Mouse (Mus musculus) heart, embryonic 11.5 days (tissue): ENCODE data around the gene Lin9. TPM values are rescaled to one million over a fixed set of nuclear protein-coding genes. Genes with fewer than 3 reads are reported as not detected.
"Not testable (repeated sequence)": the region's sequence is repeated elsewhere in the genome, so short reads cannot be mapped to it uniquely, and the experiment has no call there.

Experiments
- ATAC-seq: fragments of 200-750 bp; cut with Nextera tagmentation; replicated peaks from 2 replicates; pipeline ENCODE4 v1.8.0; 2017; ENCODE audit warnings: moderate library complexity; ENCODE audit not compliant: insufficient number of reproducible peaks, low FRiP score, low TSS enrichment
- H3K27ac ChIP-seq: fragments of 300-500 bp; sonication (generic); 2 replicates; pipeline ENCODE4 v1.5.1; 2014; ENCODE audit warnings: mild to moderate bottlenecking, low read depth, low read length
- H3K27me3 ChIP-seq: fragments of 300-500 bp; sonication (generic); 2 replicates; pipeline ENCODE4 v1.6.1; 2014; ENCODE audit warnings: mild to moderate bottlenecking, low read length, mixed read lengths; ENCODE audit not compliant: control insufficient read depth, insufficient read depth
- H3K36me3 ChIP-seq: fragments of 300-500 bp; sonication (generic); 2 replicates; pipeline ENCODE4 v1.6.1; 2014; ENCODE audit warnings: mild to moderate bottlenecking, low read length, moderate library complexity, mixed read lengths; ENCODE audit not compliant: control insufficient read depth, insufficient read depth
- H3K4me1 ChIP-seq: fragments of 300-500 bp; sonication (generic); 2 replicates; pipeline ENCODE4 v1.6.1; 2014; ENCODE audit warnings: low read length; ENCODE audit not compliant: control insufficient read depth, insufficient read depth
- H3K4me2 ChIP-seq: fragments of 300-500 bp; sonication (generic); 2 replicates; pipeline ENCODE4 v1.6.1; 2014; ENCODE audit warnings: mild to moderate bottlenecking, moderate library complexity
- H3K4me3 ChIP-seq: fragments of 300-500 bp; sonication (generic); 2 replicates; pipeline ENCODE4 v1.5.1; 2014; ENCODE audit warnings: low read depth, low read length
- H3K9ac ChIP-seq: fragments of 300-500 bp; sonication (generic); 2 replicates; pipeline ENCODE4 v1.6.1; 2014; ENCODE audit warnings: mild to moderate bottlenecking, low read depth, low read length, moderate library complexity
- H3K9me3 ChIP-seq: fragments of 300-500 bp; sonication (generic); replicated peaks from 2 replicates; pipeline ENCODE4 v1.6.1; 2016; ENCODE audit warnings: low read length; ENCODE audit not compliant: control insufficient read depth
- WGBS: fragments of 180-500 bp; shearing (Covaris S2); extraction: QIAGEN DNeasy Blood & Tissue Kit; methylation state at CpG from one replicate; pipeline ENCODE4 v1.1.7; 2014; ENCODE audit not compliant: insufficient replicate concordance; 5-methylcytosine and 5-hydroxymethylcytosine counted together
- polyA plus RNA-seq: library from polyadenylated mRNA; unstranded; fragments of >200 nt; fragmentation: Nextera tagmentation; extraction: Ambion mirVana; gene quantifications from 2 replicates; pipeline ENCODE4 v1.2.1, GENCODE M21; 2014

Gene Lin9
- polyA plus RNA-seq, 1 experiment from 2014 or later = 15.2 TPM

DNA sequence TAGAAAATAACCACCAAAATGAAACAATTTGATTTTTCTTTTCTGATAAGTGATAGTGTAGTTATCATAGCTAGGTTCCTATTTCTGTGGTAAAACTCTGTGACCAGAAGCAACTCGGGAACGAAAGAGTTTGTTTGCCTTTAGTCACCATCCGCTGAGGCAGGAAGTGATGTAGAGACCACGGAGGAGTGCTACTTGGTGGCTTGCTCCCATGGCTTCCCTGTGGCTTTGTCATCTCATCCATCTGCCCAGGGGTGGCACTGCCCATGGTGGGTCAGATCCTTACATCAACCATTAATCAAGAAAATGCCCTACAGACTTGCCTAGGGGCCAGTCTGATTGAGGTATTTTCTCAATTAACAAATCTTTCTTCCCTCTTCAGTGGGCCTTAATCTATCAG, 18.6 kb upstream of the Lin9 start:
- WGBS = 86% methylated on average over 4 of the region's 4 CpGs
- no peak overlapping the region for H3K4me2 ChIP-seq
- H3K9me3 ChIP-seq = no peaks in the 10 kb centered on the region
- ATAC-seq = no peak
- no peak overlapping the region for H3K4me3 ChIP-seq
- H3K4me1 ChIP-seq = peaks cover 4% of the 10 kb centered on the region; the same call in 1 of the 2 replicates
- no peaks in the 10 kb centered on the region for H3K27me3 ChIP-seq
- H3K27ac ChIP-seq = no peak overlapping the region
- H3K36me3 ChIP-seq = no peaks in the 10 kb centered on the region
- no peak overlapping the region for H3K9ac ChIP-seq

DNA sequence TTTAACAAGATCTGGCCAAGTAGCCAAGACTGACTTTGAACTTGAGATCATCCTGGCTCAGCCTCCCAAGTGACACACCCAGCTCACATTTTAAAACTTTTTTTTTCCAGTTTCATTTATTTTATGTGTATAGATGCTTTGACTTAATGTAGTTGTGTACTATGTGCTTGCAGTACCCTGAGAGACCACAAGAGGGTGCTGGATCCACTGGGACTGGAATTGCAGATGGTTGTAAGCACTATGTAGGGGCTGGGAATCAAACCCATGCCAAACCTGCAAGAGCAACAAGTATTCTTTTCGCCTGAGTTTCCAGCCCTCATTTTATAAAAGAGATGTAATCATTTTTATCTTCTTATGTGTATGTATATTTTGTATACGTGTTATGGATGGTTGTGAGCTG, 17.0 kb upstream of the Lin9 start:
- Histone ChIP-seq H3K27me3 (no peaks in the 10 kb centered on the region), H3K4me2 (no peak overlapping the region)

DNA sequence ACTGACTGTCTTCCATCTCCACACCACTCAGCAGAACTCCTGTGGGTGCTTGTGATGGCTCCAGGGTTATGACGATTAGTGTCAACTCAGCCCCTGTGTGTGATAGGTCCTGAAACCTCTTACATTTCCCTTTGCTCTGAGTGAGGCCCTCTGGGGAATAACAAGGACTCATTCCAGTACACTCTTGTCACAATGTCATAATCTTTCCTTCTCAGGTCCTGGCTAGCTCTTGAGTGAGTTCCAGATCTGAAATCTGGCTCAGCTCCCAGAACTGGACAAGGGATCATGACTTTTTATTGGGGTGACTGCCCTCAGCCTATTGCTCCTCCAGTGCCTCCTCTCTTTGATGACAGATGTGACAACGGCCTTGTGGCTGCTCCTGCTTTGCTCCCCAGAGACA, 14.8 kb upstream of the Lin9 start:
- 41% methylated on average over 2 of the region's 2 CpGs for WGBS
- peak overlapping the region; percentile 41; the same call in 1 of the 2 replicates for H3K27ac ChIP-seq

More for the DNA sequence above, 17.0 kb upstream of the Lin9 start:
- Histone ChIP-seq H3K4me1 (peaks cover 4% of the 10 kb centered on the region; the same call in 1 of the 2 replicates), H3K9me3 (no peaks in the 10 kb centered on the region), H3K27ac (no peak overlapping the region), H3K36me3 (no peaks in the 10 kb centered on the region), H3K9ac (no peak overlapping the region), H3K4me3 (no peak overlapping the region)
- no peak for ATAC-seq
- WGBS = 84% methylated on average over 2 of the region's 2 CpGs

DNA sequence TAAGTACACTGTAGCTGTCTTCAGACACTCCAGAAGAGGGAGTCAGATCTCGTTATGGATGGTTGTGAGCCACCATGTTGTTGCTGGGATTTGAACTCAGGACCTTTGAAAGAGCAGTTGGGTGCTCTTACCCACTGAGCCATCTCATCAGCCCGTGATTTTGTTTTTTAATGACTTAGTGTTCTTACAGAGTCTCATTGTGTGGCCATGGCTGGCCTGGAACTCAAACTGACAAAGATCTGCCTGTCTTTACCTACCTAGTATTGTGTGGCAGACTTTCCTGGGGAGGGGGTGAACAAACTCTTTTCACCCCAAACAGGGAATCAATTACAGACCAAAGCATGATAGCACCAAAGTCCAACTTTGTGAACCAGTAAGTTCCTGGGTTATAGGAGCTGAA, 3.2 kb upstream of the Lin9 start:
- 72% methylated on average over 2 of the region's 2 CpGs for WGBS
- H3K4me1 ChIP-seq = peaks cover 13% of the 10 kb centered on the region
- H3K27ac ChIP-seq, H3K9ac ChIP-seq, H3K4me3 ChIP-seq, ATAC-seq, H3K4me2 ChIP-seq, H3K27me3 ChIP-seq, H3K36me3 ChIP-seq, H3K9me3 ChIP-seq: not testable (repeated sequence)

More for the DNA sequence above, 14.8 kb upstream of the Lin9 start:
- no peak for ATAC-seq
- no peaks in the 10 kb centered on the region for H3K36me3 ChIP-seq
- H3K4me3 ChIP-seq = no peak overlapping the region
- no peaks in the 10 kb centered on the region for H3K9me3 ChIP-seq
- no peak overlapping the region for H3K4me2 ChIP-seq
- H3K27me3 ChIP-seq = no peaks in the 10 kb centered on the region
- H3K9ac ChIP-seq = no peak overlapping the region
- H3K4me1 ChIP-seq = peaks cover 4% of the 10 kb centered on the region; the same call in 1 of the 2 replicates

DNA sequence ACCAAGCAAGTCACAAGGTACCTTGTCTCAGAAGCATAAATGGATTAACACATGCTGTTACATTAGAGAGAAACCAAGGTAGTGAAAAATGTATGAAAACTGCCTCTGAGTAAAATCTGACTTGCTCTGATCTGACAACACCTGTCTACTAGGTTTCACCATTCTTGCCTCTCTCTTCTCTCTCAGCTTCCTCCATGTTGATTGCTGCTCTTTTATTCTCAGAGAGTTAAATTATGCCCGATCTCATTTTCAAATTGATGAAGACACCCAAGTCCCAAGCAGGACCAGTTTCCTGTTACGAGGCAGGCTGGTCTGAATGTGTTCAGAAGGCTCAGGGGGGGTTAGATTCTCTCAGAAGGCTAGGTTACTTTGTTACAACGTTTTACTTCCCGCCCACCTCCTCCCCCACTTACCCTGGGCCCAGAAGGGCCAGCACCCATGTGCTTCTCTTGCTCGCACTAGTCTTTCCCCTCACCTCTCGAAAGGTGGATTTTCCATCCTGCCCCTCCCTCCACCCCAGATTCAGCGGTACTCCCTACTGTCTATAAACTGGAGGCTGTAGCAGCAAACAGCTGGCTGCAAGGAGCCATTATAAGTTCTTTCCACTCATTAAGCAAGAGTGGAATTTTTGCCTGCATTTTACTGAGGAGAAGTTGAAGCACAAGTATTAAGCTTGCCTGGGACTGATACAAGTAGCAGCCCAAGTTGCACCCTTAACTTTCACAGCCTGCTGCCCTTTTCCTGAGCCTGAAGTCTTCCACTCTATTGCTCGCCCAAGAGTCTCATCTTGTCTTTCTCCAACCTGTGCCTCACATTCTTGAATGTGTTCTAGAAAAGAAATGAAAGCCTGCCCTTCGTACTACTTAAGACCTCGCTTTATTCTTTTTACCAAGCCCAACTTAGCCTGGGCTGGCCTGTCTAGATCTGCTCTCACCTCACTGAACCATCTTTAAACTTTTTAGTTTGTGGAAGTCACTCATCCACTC, 1.2 kb upstream of the Lin9 start:
- no peak for ATAC-seq
- Histone ChIP-seq H3K9me3 (no peaks in the 10 kb centered on the region), H3K4me1 (peaks cover 13% of the 10 kb centered on the region), H3K27ac (0 out of 2 replicates have a peak overlapping the region, but pooled peaks have one; percentile 6), H3K4me2 (peak overlapping the region; percentile 78), H3K27me3 (no peaks in the 10 kb centered on the region), H3K4me3 (peak overlapping the region; percentile 80), H3K36me3 (no peaks in the 10 kb centered on the region), H3K9ac (peak overlapping the region; percentile 92)
- 61% methylated on average over 10 of the region's 10 CpGs for WGBS

DNA sequence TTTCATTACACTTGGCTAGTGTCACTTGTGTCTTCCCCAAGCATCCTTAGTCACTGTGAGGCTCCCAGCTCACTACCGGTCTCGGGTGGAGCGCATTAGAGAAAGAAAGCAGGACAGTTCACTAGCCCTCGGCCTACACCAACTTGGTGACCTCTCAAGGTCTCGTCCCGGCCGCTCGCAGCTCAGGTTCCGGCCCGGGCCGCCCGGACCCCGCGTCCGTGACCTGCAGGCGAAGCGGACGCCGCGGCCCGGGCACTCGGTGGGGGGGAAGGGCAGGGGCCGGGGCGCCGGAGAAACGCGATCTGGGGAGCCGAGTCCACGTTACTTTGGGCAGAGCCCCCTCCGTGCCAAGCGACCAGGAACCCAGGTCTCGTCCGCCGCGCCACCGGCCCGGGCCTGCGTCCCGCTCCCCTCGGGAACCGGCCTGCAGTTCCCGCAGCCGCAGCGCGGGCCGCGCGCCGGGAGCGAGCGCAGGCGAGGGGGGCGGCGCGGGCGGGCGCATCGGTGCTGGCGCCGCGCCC, 285 bp upstream of the Lin9 start:
- Histone ChIP-seq H3K27me3 (no peaks in the 10 kb centered on the region), H3K4me1 (peaks cover 13% of the 10 kb centered on the region), H3K9ac (peak overlapping the region; percentile 92), H3K9me3 (no peaks in the 10 kb centered on the region), H3K4me3 (peak overlapping the region; percentile 80), H3K36me3 (no peaks in the 10 kb centered on the region), H3K4me2 (peak overlapping the region; percentile 78), H3K27ac (peak overlapping the region; percentile 84)
- peak; percentile 49; the same call in 1 of the 2 replicates for ATAC-seq
- under 1% methylated on average over 32 of the region's 61 CpGs for WGBS

DNA sequence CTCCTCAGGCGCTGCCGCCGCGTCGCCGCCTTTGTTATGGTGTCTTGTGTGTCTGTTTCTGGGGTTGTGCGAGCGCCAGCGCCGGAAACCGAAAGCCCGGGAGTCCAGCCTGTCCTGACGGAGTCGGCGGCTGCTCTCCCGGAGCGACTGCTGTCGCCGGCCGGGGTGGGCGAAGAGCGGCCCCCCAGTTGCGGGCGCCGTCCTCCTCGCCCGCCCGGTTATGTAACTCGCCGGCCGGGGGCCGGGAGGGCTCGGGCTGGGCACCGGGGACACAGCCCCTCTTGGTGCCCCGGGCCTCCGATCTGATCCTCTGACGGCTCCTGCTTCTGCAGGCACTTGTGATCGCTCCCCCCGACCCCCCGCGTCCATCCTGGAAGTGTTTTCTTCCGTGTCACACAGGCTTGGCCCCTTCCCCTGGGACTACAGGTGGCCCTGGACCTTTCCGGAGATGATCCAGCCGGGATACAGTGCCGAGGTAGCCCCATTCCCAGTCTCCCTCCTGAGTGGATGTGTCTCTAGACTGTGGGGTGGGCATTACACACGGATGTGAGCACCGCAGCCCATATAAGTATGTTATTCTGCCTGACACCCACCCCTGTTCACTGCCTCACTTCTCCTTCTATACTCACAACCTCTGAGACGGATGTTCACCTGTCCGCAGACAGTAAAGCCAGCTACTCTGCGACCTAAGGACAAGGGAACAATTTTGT, 723 bp downstream of the Lin9 start:
- Histone ChIP-seq H3K9me3 (no peaks in the 10 kb centered on the region), H3K4me2 (peak overlapping the region; percentile 78), H3K4me1 (peaks cover 13% of the 10 kb centered on the region), H3K27me3 (no peaks in the 10 kb centered on the region), H3K4me3 (peak overlapping the region; percentile 80), H3K9ac (peak overlapping the region; percentile 92), H3K27ac (peak overlapping the region; percentile 84), H3K36me3 (no peaks in the 10 kb centered on the region)
- 3% methylated on average over 50 of the region's 50 CpGs for WGBS
- ATAC-seq = peak; percentile 70

DNA sequence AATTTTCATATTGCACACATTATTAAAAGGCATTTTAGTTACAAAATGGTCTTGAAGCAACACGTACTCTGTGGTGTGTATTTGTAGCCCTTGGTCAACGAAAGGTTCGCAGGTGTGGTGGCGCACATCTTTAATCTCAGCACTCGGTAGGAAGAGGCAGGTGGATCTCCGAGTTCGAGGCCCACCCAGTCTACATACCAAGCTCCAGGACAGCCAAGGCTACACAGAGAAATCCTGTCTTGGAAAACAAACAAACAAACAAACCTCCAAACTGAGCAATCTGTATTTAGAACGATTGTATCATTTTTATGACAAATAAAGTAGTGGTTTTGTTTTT, 1.2 kb downstream of the Lin9 start:
- no peak for ATAC-seq
- Histone ChIP-seq H3K27me3 (no peaks in the 10 kb centered on the region), H3K4me1 (peaks cover 13% of the 10 kb centered on the region), H3K27ac (no peak overlapping the region), H3K4me2 (peak overlapping the region; percentile 78), H3K36me3 (no peaks in the 10 kb centered on the region), H3K9ac (peak overlapping the region; percentile 92; the same call in 1 of the 2 replicates), H3K4me3 (peak overlapping the region; percentile 80), H3K9me3 (no peaks in the 10 kb centered on the region)
- 75% methylated on average over 8 of the region's 8 CpGs for WGBS
